Mouse (Mus musculus) macrophage (primary cell): ENCODE data around the gene Daam1. TPM values are rescaled to one million over a fixed set of nuclear protein-coding genes. Genes with fewer than 3 reads are reported as not detected.

Experiments
- H3K27ac ChIP-seq: fragments of 350-480 bp; formaldehyde crosslinking; 2 replicates; pipeline ENCODE4 v1.9.0; 2021
- H3K36me3 ChIP-seq: fragments of 350-480 bp; formaldehyde crosslinking; 2 replicates; pipeline ENCODE4 v1.9.0; 2021; ENCODE audit errors: inconsistent target
- H3K4me3 ChIP-seq: fragments of 350-480 bp; formaldehyde crosslinking; 2 replicates; pipeline ENCODE4 v1.9.0; 2021; ENCODE audit errors: inconsistent target
- H3K79me2 ChIP-seq: fragments of 350-480 bp; formaldehyde crosslinking; 2 replicates; pipeline ENCODE4 v1.9.0; 2021; ENCODE audit errors: inconsistent target
- WGBS: methylation state at CpG from one replicate; pipeline ENCODE4 v1.1.7; 2026; ENCODE audit warnings: inconsistent platforms; ENCODE audit not compliant: missing documents; 5-methylcytosine and 5-hydroxymethylcytosine counted together
- polyA plus RNA-seq: library from polyadenylated mRNA; stranded (reverse); fragments of 250-400 nt; gene quantifications from 3 replicates; pipeline ENCODE4 v1.2.4, GENCODE M21; 2018; ENCODE audit warnings: inconsistent platforms

Daam1 gene
- polyA plus RNA-seq, 1 experiment from 2014 or later, result 9.8 TPM

GRCm38 (mm10) chr12:71902317-71902716 is 71.4 kb downstream of the Daam1 start:
- H3K27ac ChIP-seq, result no peak overlapping the region
- no peaks in the 10 kb centered on the region for H3K36me3 ChIP-seq
- H3K4me3 ChIP-seq, result no peak overlapping the region
- H3K79me2 ChIP-seq, result no peaks in the 10 kb centered on the region
- WGBS, result 100% methylated on average over 1 of the region's 1 CpGs

GRCm38 (mm10) chr12:71903218-71903617 is 72.3 kb downstream of the Daam1 start:
- WGBS, result 97% methylated on average over 4 of the region's 4 CpGs
- H3K4me3 ChIP-seq, result no peak overlapping the region
- no peaks in the 10 kb centered on the region for H3K36me3 ChIP-seq

GRCm38 (mm10) chr12:71904310-71904709 is 73.4 kb downstream of the Daam1 start:
- Histone ChIP-seq H3K36me3 (no peaks in the 10 kb centered on the region), H3K4me3 (no peak overlapping the region), H3K27ac (no peak overlapping the region), H3K79me2 (no peaks in the 10 kb centered on the region)
- 30% methylated on average over 4 of the region's 4 CpGs for WGBS

More at GRCm38 (mm10) chr12:71903218-71903617, 72.3 kb downstream of the Daam1 start:
- H3K79me2 ChIP-seq, result no peaks in the 10 kb centered on the region
- H3K27ac ChIP-seq, result no peak overlapping the region

GRCm38 (mm10) chr12:71904926-71905325 is 74.0 kb downstream of the Daam1 start:
- no peaks in the 10 kb centered on the region for H3K36me3 ChIP-seq
- H3K79me2 ChIP-seq, result no peaks in the 10 kb centered on the region
- 93% methylated on average over 4 of the region's 4 CpGs for WGBS
- H3K4me3 ChIP-seq, result no peak overlapping the region
- no peak overlapping the region for H3K27ac ChIP-seq

- no peaks in the 10 kb centered on the region for H3K36me3 ChIP-seq
- H3K79me2 ChIP-seq, result no peaks in the 10 kb centered on the region
- no peak overlapping the region for H3K4me3 ChIP-seq
- no peak overlapping the region for H3K27ac ChIP-seq
- 98% methylated on average over 13 of the region's 13 CpGs for WGBS
Measured at GRCm38 (mm10) chr12:71905640-71906320, 74.9 kb downstream of the Daam1 start.

GRCm38 (mm10) chr12:71906582-71907267 is 75.8 kb downstream of the Daam1 start:
- Histone ChIP-seq H3K27ac (no peak overlapping the region), H3K36me3 (no peaks in the 10 kb centered on the region), H3K79me2 (no peaks in the 10 kb centered on the region), H3K4me3 (no peak overlapping the region)
- 95% methylated on average over 12 of the region's 12 CpGs for WGBS

GRCm38 (mm10) chr12:71908984-71909383 is 78.1 kb downstream of the Daam1 start:
- no peaks in the 10 kb centered on the region for H3K79me2 ChIP-seq
- no peaks in the 10 kb centered on the region for H3K36me3 ChIP-seq
- no peak overlapping the region for H3K27ac ChIP-seq
- 98% methylated on average over 5 of the region's 5 CpGs for WGBS
- no peak overlapping the region for H3K4me3 ChIP-seq

GRCm38 (mm10) chr12:71910246-71910645 is 79.4 kb downstream of the Daam1 start:
- no peaks in the 10 kb centered on the region for H3K79me2 ChIP-seq
- no peak overlapping the region for H3K4me3 ChIP-seq
- WGBS, result 95% methylated on average over 7 of the region's 7 CpGs
- no peak overlapping the region for H3K27ac ChIP-seq
- H3K36me3 ChIP-seq, result no peaks in the 10 kb centered on the region

- Histone ChIP-seq H3K27ac (0 out of 2 replicates have a peak overlapping the region, but pooled peaks have one; percentile 7), H3K4me3 (no peak overlapping the region), H3K36me3 (no peaks in the 10 kb centered on the region; the same call in 1 of the 2 replicates)
Measured at GRCm38 (mm10) chr12:71912262-71912661, 81.4 kb downstream of the Daam1 start.

GRCm38 (mm10) chr12:71919156-71919555 is 88.3 kb downstream of the Daam1 start:
- Histone ChIP-seq H3K79me2 (no peaks in the 10 kb centered on the region), H3K27ac (no peak overlapping the region), H3K4me3 (no peak overlapping the region), H3K36me3 (no peaks in the 10 kb centered on the region; the same call in 1 of the 2 replicates)
- WGBS, result 91% methylated on average over 4 of the region's 4 CpGs

More at GRCm38 (mm10) chr12:71912262-71912661, 81.4 kb downstream of the Daam1 start:
- no peaks in the 10 kb centered on the region for H3K79me2 ChIP-seq
- 53% methylated on average over 1 of the region's 1 CpGs for WGBS

- Histone ChIP-seq H3K36me3 (no peaks in the 10 kb centered on the region; the same call in 1 of the 2 replicates), H3K4me3 (no peak overlapping the region), H3K79me2 (no peaks in the 10 kb centered on the region), H3K27ac (no peak overlapping the region)
- 71% methylated on average over 3 of the region's 3 CpGs for WGBS
Measured at GRCm38 (mm10) chr12:71919962-71920361, 89.1 kb downstream of the Daam1 start.

GRCm38 (mm10) chr12:71922827-71923381 is 92.0 kb downstream of the Daam1 start:
- no peak overlapping the region for H3K4me3 ChIP-seq
- 89% methylated on average over 5 of the region's 5 CpGs for WGBS
- H3K27ac ChIP-seq, result no peak overlapping the region
- no peaks in the 10 kb centered on the region for H3K79me2 ChIP-seq
- H3K36me3 ChIP-seq, result no peaks in the 10 kb centered on the region

GRCm38 (mm10) chr12:71924978-71925529 is 94.2 kb downstream of the Daam1 start:
- Histone ChIP-seq H3K79me2 (no peaks in the 10 kb centered on the region), H3K4me3 (no peak overlapping the region), H3K27ac (no peak overlapping the region), H3K36me3 (no peaks in the 10 kb centered on the region)
- 94% methylated on average over 9 of the region's 9 CpGs for WGBS

GRCm38 (mm10) chr12:71925990-71926700 is 95.3 kb downstream of the Daam1 start:
- Histone ChIP-seq H3K36me3 (no peaks in the 10 kb centered on the region), H3K79me2 (no peaks in the 10 kb centered on the region), H3K4me3 (no peak overlapping the region), H3K27ac (no peak overlapping the region)
- 88% methylated on average over 11 of the region's 11 CpGs for WGBS
